In the genomic region with DNA sequence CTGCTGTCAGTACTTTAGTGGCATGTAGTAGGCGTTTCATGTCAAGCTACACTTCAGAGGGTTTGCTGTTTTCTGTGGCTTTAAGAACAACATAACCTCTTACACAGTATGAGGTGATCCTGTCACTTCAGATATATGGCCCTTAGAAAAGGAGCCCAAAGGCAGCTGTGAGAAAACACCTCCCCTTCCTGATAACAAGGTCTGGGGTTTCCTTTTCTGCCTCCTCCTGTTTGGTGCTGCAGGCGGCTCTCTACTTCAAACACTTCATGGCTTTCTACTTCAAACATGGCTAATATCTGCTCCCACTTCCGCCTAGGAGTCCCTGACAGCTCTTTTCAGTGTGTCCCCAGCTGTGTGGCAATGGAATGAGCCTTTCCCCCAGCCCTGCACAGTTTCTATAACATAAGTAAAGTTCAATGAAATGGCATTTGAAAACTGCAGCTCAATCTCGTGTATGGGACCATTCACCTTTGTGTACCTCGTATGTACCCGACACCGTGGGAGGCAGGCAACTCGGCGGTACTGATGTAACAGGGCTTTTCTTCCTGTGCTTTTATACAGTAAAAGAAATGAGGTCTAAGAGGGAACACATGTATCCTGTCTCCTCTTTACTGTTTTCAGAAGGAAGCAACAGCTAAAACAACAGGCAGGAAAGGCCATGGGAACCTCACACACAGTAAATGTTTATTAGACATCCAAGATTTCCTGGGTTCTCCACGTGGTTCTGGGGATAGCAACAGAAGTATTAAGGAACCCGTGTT, we compare ENCODE assay signal across 9 mouse cellular contexts. TPM values are rescaled to one million over a fixed set of nuclear protein-coding genes. Genes with fewer than 3 reads are reported as not detected.
DNase-seq lines count a peak whose midpoint lies in the region; ATAC-seq lines count a peak whose summit lies in the region.
"Had no signal": no experiment of that assay in that cellular context is flagged by ENCODE, and none has a peak within 500 bp of the region (broad histone marks: within the 10 kb centered on the region; RNA-seq: fewer than 3 reads in every experiment).

No protein-coding gene starts in this region.

- peak; percentile 55; the same call in 1 of the 2 replicates for ATAC-seq in midbrain, embryonic 13.5 days
- ATAC-seq in midbrain, embryonic 11.5 days (ENCODE audit: low FRiP score), result no peak
- no peak for ATAC-seq in hindbrain, embryonic 13.5 days (ENCODE audit: low FRiP score)
- peak; percentile 71; the same call in 1 of the 2 replicates for ATAC-seq in lung, embryonic 15.5 days (ENCODE audit: borderline replicate concordance, extremely low read depth, low FRiP score, low TSS enrichment)

- WGBS in midbrain, embryonic 13.5 days, result 76% methylated on average over 11 of the region's 11 CpGs
- WGBS in midbrain, embryonic 11.5 days, result 74% methylated on average over 11 of the region's 11 CpGs
- WGBS in hindbrain, embryonic 13.5 days, result 72% methylated on average over 11 of the region's 11 CpGs
- WGBS in lung, embryonic 15.5 days, result 21% methylated on average over 11 of the region's 11 CpGs

- H3K4me2 ChIP-seq in midbrain, embryonic 13.5 days (replicated peaks), result no peak overlapping the region
- no peak overlapping the region for H3K4me2 ChIP-seq in midbrain, embryonic 11.5 days
- H3K4me2 ChIP-seq in hindbrain, embryonic 13.5 days, result no peak overlapping the region
- H3K4me2 ChIP-seq in lung, embryonic 15.5 days, result no peak overlapping the region; the same call in 1 of the 2 replicates
- H3K4me2 ChIP-seq: limb, embryonic 15.5 days had no signal

- H3K27me3 ChIP-seq in midbrain, embryonic 13.5 days, result no peaks in the 10 kb centered on the region
- no peaks in the 10 kb centered on the region for H3K27me3 ChIP-seq in midbrain, embryonic 11.5 days (ENCODE audit: control insufficient read depth, insufficient read depth, low read length)
- no peaks in the 10 kb centered on the region for H3K27me3 ChIP-seq in hindbrain, embryonic 13.5 days
- no peaks in the 10 kb centered on the region for H3K27me3 ChIP-seq in lung, embryonic 15.5 days
- H3K27me3 ChIP-seq: limb, embryonic 15.5 days had no signal

- intact Hi-C loops in gastrocnemius, postnatal 14 days (cut with DNase I; ENCODE audit: low total_unique reads), result no loop called here

- H3K27ac ChIP-seq in midbrain, embryonic 13.5 days, result no peak overlapping the region
- H3K27ac ChIP-seq in midbrain, embryonic 11.5 days (ENCODE audit: low read depth, low read length), result no peak overlapping the region
- peak overlapping the region; percentile 60 for H3K27ac ChIP-seq in hindbrain, embryonic 13.5 days
- peak overlapping the region; percentile 61 for H3K27ac ChIP-seq in lung, embryonic 15.5 days
- H3K27ac ChIP-seq: limb, embryonic 15.5 days had no signal

- no peak overlapping the region for H3K9ac ChIP-seq in midbrain, embryonic 13.5 days (replicated peaks)
- no peak overlapping the region for H3K9ac ChIP-seq in midbrain, embryonic 11.5 days (ENCODE audit: low read length)
- H3K9ac ChIP-seq in hindbrain, embryonic 13.5 days, result no peak overlapping the region
- no peak overlapping the region for H3K9ac ChIP-seq in lung, embryonic 15.5 days
- H3K9ac ChIP-seq: limb, embryonic 15.5 days had no signal

- H3K4me3 ChIP-seq in midbrain, embryonic 13.5 days (replicated peaks), result no peak overlapping the region
- no peak overlapping the region for H3K4me3 ChIP-seq in midbrain, embryonic 11.5 days (ENCODE audit: low read depth, low read length)
- no peak overlapping the region for H3K4me3 ChIP-seq in hindbrain, embryonic 13.5 days
- H3K4me3 ChIP-seq in lung, embryonic 15.5 days, result no peak overlapping the region
- H3K4me3 ChIP-seq: limb, embryonic 15.5 days had no signal

- H3K9me3 ChIP-seq in midbrain, embryonic 13.5 days, result no peaks in the 10 kb centered on the region
- H3K9me3 ChIP-seq in midbrain, embryonic 11.5 days (ENCODE audit: control insufficient read depth, low read length), result no peaks in the 10 kb centered on the region
- H3K9me3 ChIP-seq in hindbrain, embryonic 13.5 days, result no peaks in the 10 kb centered on the region
- no peaks in the 10 kb centered on the region for H3K9me3 ChIP-seq in lung, embryonic 15.5 days
- H3K9me3 ChIP-seq: limb, embryonic 15.5 days had no signal

- no peak for DNase-seq in midbrain, embryonic 11.5 days (ENCODE audit: low spot score, missing footprints)
- peak; percentile 5 to 17 for DNase-seq in thymus, postnatal 10 days (ENCODE audit: low spot score in 2 of 2)
- DNase-seq in frontal cortex, postnatal 25 days (ENCODE audit: low spot score in 2 of 2), result no peak
- no peak for DNase-seq in gastrocnemius, postnatal 14 days
- no peak for DNase-seq in cerebellum, adult 18-20 months

- no peaks in the 10 kb centered on the region for H3K4me1 ChIP-seq in midbrain, embryonic 13.5 days (replicated peaks)
- no peaks in the 10 kb centered on the region for H3K4me1 ChIP-seq in midbrain, embryonic 11.5 days (ENCODE audit: control insufficient read depth, insufficient read depth, low read length)
- peaks cover 15% of the 10 kb centered on the region for H3K4me1 ChIP-seq in hindbrain, embryonic 13.5 days (replicated peaks)
- peaks cover 29% of the 10 kb centered on the region for H3K4me1 ChIP-seq in lung, embryonic 15.5 days

- no peaks in the 10 kb centered on the region for H3K36me3 ChIP-seq in midbrain, embryonic 13.5 days
- H3K36me3 ChIP-seq in midbrain, embryonic 11.5 days (ENCODE audit: control insufficient read depth, insufficient read depth, low read length), result no peaks in the 10 kb centered on the region
- no peaks in the 10 kb centered on the region for H3K36me3 ChIP-seq in hindbrain, embryonic 13.5 days
- H3K36me3 ChIP-seq in lung, embryonic 15.5 days, result no peaks in the 10 kb centered on the region
- H3K36me3 ChIP-seq: limb, embryonic 15.5 days had no signal

RNA-seq across cellular contexts. Expression of gene Stard13, which starts 13.7 kb away (rescaled TPM):
- 3.0 and 3.9 TPM in 2 replicates for polyA plus RNA-seq in midbrain, embryonic 13.5 days (2015; fragmentation: Nextera tagmentation; extraction: Ambion mirVana)
- 2.8 and 2.9 TPM in 2 replicates for polyA plus RNA-seq in midbrain, embryonic 11.5 days (2014; fragmentation: Nextera tagmentation; extraction: Ambion mirVana)
- 7.1 and 7.9 TPM in 2 replicates for polyA plus RNA-seq in hindbrain, embryonic 13.5 days (2015; fragmentation: Nextera tagmentation; extraction: Ambion mirVana)
- 16.4 and 18.0 TPM in 2 replicates for polyA plus RNA-seq in lung, embryonic 15.5 days (2015; fragmentation: Nextera tagmentation; extraction: Ambion mirVana)
- total RNA-seq in gastrocnemius, postnatal 14 days (2021), result 10 to 100 TPM; 10.9 to 13.5 TPM

Comparison
In these comparisons a context has a peak if more than half of its experiments do, and no peak if none do; other contexts are left out.
1. ATAC-seq: peak in midbrain, embryonic 13.5 days (single experiment) and lung, embryonic 15.5 days (single experiment); none in midbrain, embryonic 11.5 days (single experiment) and hindbrain, embryonic 13.5 days (single experiment).
2. H3K27ac ChIP-seq: peak in hindbrain, embryonic 13.5 days (single experiment) and lung, embryonic 15.5 days (single experiment); none in midbrain, embryonic 13.5 days (single experiment) and midbrain, embryonic 11.5 days (single experiment).
3. DNase-seq: peak in thymus, postnatal 10 days (2 of 2); none in midbrain, embryonic 11.5 days (single experiment), frontal cortex, postnatal 25 days (0 of 2), gastrocnemius, postnatal 14 days (single experiment) and cerebellum, adult 18-20 months (0 of 2).